Mouse (Mus musculus) lung, embryonic 14.5 days (tissue): Measurements from ENCODE around the gene Eif1ax. TPM values are rescaled to one million over a fixed set of nuclear protein-coding genes. Genes with fewer than 3 reads are reported as not detected.

Experiments
- ATAC-seq: fragments of 200-750 bp; cut with Nextera tagmentation; 2 replicates; pipeline ENCODE4 v1.8.0; 2017; ENCODE audit warnings: mild to moderate bottlenecking, moderate TSS enrichment, moderate library complexity; ENCODE audit not compliant: insufficient read depth
- DNase-seq: peaks from one replicate; pipeline ENCODE4 v3.0.0-alpha.2; 2015
- H3K27ac ChIP-seq: fragments of 300-500 bp; sonication (generic); 2 replicates; pipeline ENCODE4 v1.5.1; 2014; ENCODE audit warnings: low read depth, mild to moderate bottlenecking, moderate library complexity
- H3K27me3 ChIP-seq: fragments of 300-500 bp; sonication (generic); 2 replicates; pipeline ENCODE4 v1.6.1; 2014; ENCODE audit warnings: low read length, control low read depth; ENCODE audit not compliant: insufficient read depth
- H3K36me3 ChIP-seq: fragments of 300-500 bp; sonication (generic); 2 replicates; pipeline ENCODE4 v1.6.1; 2014; ENCODE audit warnings: control low read depth; ENCODE audit not compliant: insufficient read depth
- H3K4me1 ChIP-seq: fragments of 300-500 bp; sonication (generic); 2 replicates; pipeline ENCODE4 v1.6.1; 2014; ENCODE audit warnings: antibody characterized with exemption, control low read depth; ENCODE audit not compliant: insufficient read depth
- H3K4me2 ChIP-seq: fragments of 300-500 bp; sonication (generic); 2 replicates; pipeline ENCODE4 v1.6.1; 2014; ENCODE audit warnings: mild to moderate bottlenecking
- H3K4me3 ChIP-seq: fragments of 300-500 bp; sonication (generic); 2 replicates; pipeline ENCODE4 v1.5.1; 2014; ENCODE audit warnings: low read depth, low read length
- H3K9ac ChIP-seq: fragments of 300-500 bp; sonication (generic); 2 replicates; pipeline ENCODE4 v1.6.1; 2014
- H3K9me3 ChIP-seq: fragments of 300-500 bp; sonication (generic); 2 replicates; pipeline ENCODE4 v1.6.1; 2016; ENCODE audit warnings: low read depth, low read length, control low read depth
- CTCF ChIP-seq: IDR thresholded peaks from 2 replicates; pipeline ENCODE4 v1.5.1; 2016; ENCODE audit warnings: antibody characterized with exemption, low read depth
- WGBS: fragments of 180-500 bp; shearing (Covaris S2); extraction: QIAGEN DNeasy Blood & Tissue Kit; methylation state at CpG from one replicate; pipeline ENCODE4 v1.1.7; 2014; 5-methylcytosine and 5-hydroxymethylcytosine counted together
- polyA plus RNA-seq: library from polyadenylated mRNA; unstranded; fragments of >200 nt; fragmentation: Nextera tagmentation; extraction: Ambion mirVana; gene quantifications from 2 replicates; pipeline ENCODE4 v1.2.1, GENCODE M21; 2014

The Eif1ax gene
- 145 and 149 TPM in 2 replicates for polyA plus RNA-seq

- no peaks in the 10 kb centered on the region for H3K27me3 ChIP-seq
- ATAC-seq (peak; percentile 100), DNase-seq (peak; percentile 88)
- peak within 1 kb of the TSS; percentile 84 for H3K27ac ChIP-seq
- no peaks in the 10 kb centered on the region for H3K36me3 ChIP-seq
- WGBS: 11% methylated on average over 40 of the region's 76 CpGs
- no peaks in the 10 kb centered on the region for H3K9me3 ChIP-seq
- H3K9ac ChIP-seq: peak within 1 kb of the TSS; percentile 68
- peak within 1 kb of the TSS; percentile 57 for H3K4me2 ChIP-seq
- peak within 1 kb of the TSS; percentile 68 for H3K4me3 ChIP-seq
- TF ChIP-seq CTCF: 0 out of 2 replicates have a peak, but pooled peaks have one; percentile 11
- no peaks in the 10 kb centered on the region for H3K4me1 ChIP-seq
Measured at GRCm38 (mm10) chrX:159371831-159372752, at the start of gene Eif1ax. TSS of gene Eif1ax (plus strand) at chrX:159372178.

GRCm38 (mm10) chrX:159364506-159364905 lies 7.5 kb upstream of the Eif1ax start:
- no peak for TF ChIP-seq CTCF
- H3K4me2 ChIP-seq: no peak overlapping the region
- no peak overlapping the region for H3K9ac ChIP-seq
- H3K36me3 ChIP-seq: peaks cover 15% of the 10 kb centered on the region
- DNase-seq (no peak), ATAC-seq (no peak)
- WGBS: 81% methylated on average over 3 of the region's 3 CpGs
- H3K4me3 ChIP-seq: no peak overlapping the region
- H3K27ac ChIP-seq: no peak overlapping the region
- no peaks in the 10 kb centered on the region for H3K9me3 ChIP-seq
- H3K4me1 ChIP-seq: no peaks in the 10 kb centered on the region
- H3K27me3 ChIP-seq: no peaks in the 10 kb centered on the region

GRCm38 (mm10) chrX:159372753-159373144 lies 771 bp downstream of the Eif1ax start:
- 0 out of 2 replicates have a peak, but pooled peaks cover 1% of the 10 kb centered on the region for H3K36me3 ChIP-seq
- DNase-seq (no peak), ATAC-seq (no peak)
- peak overlapping the region; percentile 57 for H3K4me2 ChIP-seq
- H3K4me1 ChIP-seq: no peaks in the 10 kb centered on the region
- no peaks in the 10 kb centered on the region for H3K27me3 ChIP-seq
- H3K4me3 ChIP-seq: peak overlapping the region; percentile 68
- H3K9ac ChIP-seq: peak overlapping the region; percentile 68
- no peaks in the 10 kb centered on the region for H3K9me3 ChIP-seq
- WGBS: 9% methylated on average over 9 of the region's 9 CpGs
- H3K27ac ChIP-seq: peak overlapping the region; percentile 84; the same call in 1 of the 2 replicates
- no peak for TF ChIP-seq CTCF

GRCm38 (mm10) chrX:159387105-159387504 lies 15.1 kb downstream of the Eif1ax start:
- 71% methylated on average over 9 of the region's 9 CpGs for WGBS
- Histone ChIP-seq H3K4me1 (no peaks in the 10 kb centered on the region), H3K27ac (no peak overlapping the region), H3K36me3 (peaks cover 22% of the 10 kb centered on the region), H3K4me3 (no peak overlapping the region), H3K27me3 (no peaks in the 10 kb centered on the region), H3K4me2 (no peak overlapping the region), H3K9ac (no peak overlapping the region), H3K9me3 (no peaks in the 10 kb centered on the region)
- ATAC-seq: no peak
- TF ChIP-seq CTCF: no peak
- DNase-seq: no peak

- no peaks in the 10 kb centered on the region for H3K27me3 ChIP-seq
- H3K36me3 ChIP-seq: peaks cover 14% of the 10 kb centered on the region
- H3K4me3 ChIP-seq: no peak overlapping the region
- no peak overlapping the region for H3K9ac ChIP-seq
- ATAC-seq (no peak), DNase-seq (peak; percentile 4)
- TF ChIP-seq CTCF: no peak
- no peaks in the 10 kb centered on the region for H3K4me1 ChIP-seq
- H3K4me2 ChIP-seq: no peak overlapping the region
- no peak overlapping the region for H3K27ac ChIP-seq
- no peaks in the 10 kb centered on the region for H3K9me3 ChIP-seq
Measured at GRCm38 (mm10) chrX:159388953-159389352, 17.0 kb downstream of the Eif1ax start.

- H3K9me3 ChIP-seq: no peaks in the 10 kb centered on the region
- WGBS: 75% methylated on average over 6 of the region's 6 CpGs
- no peak overlapping the region for H3K4me2 ChIP-seq
- peaks cover 8% of the 10 kb centered on the region for H3K36me3 ChIP-seq
- no peak for DNase-seq
- ATAC-seq: no peak
- H3K27me3 ChIP-seq: no peaks in the 10 kb centered on the region
- no peak for TF ChIP-seq CTCF
- no peak overlapping the region for H3K4me3 ChIP-seq
- no peak overlapping the region for H3K9ac ChIP-seq
- no peaks in the 10 kb centered on the region for H3K4me1 ChIP-seq
- H3K27ac ChIP-seq: no peak overlapping the region
Measured at GRCm38 (mm10) chrX:159390347-159390962, 18.5 kb downstream of the Eif1ax start.

GRCm38 (mm10) chrX:159391239-159391638 lies 19.3 kb downstream of the Eif1ax start:
- no peak overlapping the region for H3K9ac ChIP-seq

More at GRCm38 (mm10) chrX:159391239-159391638, 19.3 kb downstream of the Eif1ax start:
- ATAC-seq: no peak
- Histone ChIP-seq H3K4me2 (no peak overlapping the region), H3K27me3 (no peaks in the 10 kb centered on the region), H3K27ac (no peak overlapping the region), H3K4me1 (no peaks in the 10 kb centered on the region), H3K9me3 (no peaks in the 10 kb centered on the region), H3K4me3 (no peak overlapping the region), H3K36me3 (no peaks in the 10 kb centered on the region)
- no peak for TF ChIP-seq CTCF
- DNase-seq: no peak
- WGBS: 71% methylated on average over 3 of the region's 3 CpGs
